Mouse (Mus musculus) embryonic stem cell, embryonic (primary cell): ENCODE data around the gene Trim8.

ENCODE experiments used
- CTCF ChIA-PET, 4 experiments: fragments of 300-600 bp in 2 of 4; fragments of 350-600 bp in 2 of 4; sonication (Branson Sonifier 250); formaldehyde crosslinking; loops; one replicate each; lab custom pipeline; 2022; ENCODE audit warnings: inconsistent platforms in 2 of 4; lab: Charles Lee
- POLR2A ChIA-PET, 4 experiments: fragments of 300-600 bp in 2 of 4; fragments of 350-600 bp in 2 of 4; sonication (Branson Sonifier 250); formaldehyde crosslinking; loops; one replicate each; lab custom pipeline; 2022; ENCODE audit warnings: antibody characterized with exemption in 4 of 4, inconsistent platforms in 1 of 4; lab: Charles Lee

Trim8 gene

GRCm38 (mm10) chr19:46489448-46489847 lies 12.1 kb upstream of the Trim8 start:
- CTCF ChIA-PET = no interaction called here

GRCm38 (mm10) chr19:46490634-46491033 lies 10.9 kb upstream of the Trim8 start:
- CTCF ChIA-PET = interaction anchor here in 2 of 4 experiments (0.6 to 1.0 kb wide), 10 partner anchors 11 to 264 kb away, joined by 3 to 8 read pairs (median 4); partner anchors contain the start of gene Trim8 (in 1 of the 2)
- POLR2A ChIA-PET = interaction anchor here (0.7 to 47.3 kb wide), 16 partner anchors 3 to 641 kb away, joined by 3 to 957 read pairs (median 4); partner anchors contain the start of gene Trim8 (in 2 of the 4)

More at GRCm38 (mm10) chr19:46489448-46489847, 12.1 kb upstream of the Trim8 start:
- POLR2A ChIA-PET = interaction anchor here (0.6 to 47.3 kb wide), 12 partner anchors 2 to 219 kb away, joined by 3 to 957 read pairs (median 4); partner anchors contain the start of gene Trim8 (in 2 of the 4)

- ChIA-PET CTCF (interaction anchor here (0.8 to 1.5 kb wide), 11 partner anchors 8 to 59 kb away, joined by 3 to 8 read pairs (median 4); no protein-coding TSS in a partner anchor), POLR2A (interaction anchor here (0.5 to 47.3 kb wide), 35 partner anchors 7 to 522 kb away, joined by 3 to 957 read pairs (median 5); partner anchors contain the start of genes Sufu (in 2 of the 4), Actr1a (in 1 of the 4), Arl3 (in 1 of the 4) and Cuedc2 (in 1 of the 4))
Observed at GRCm38 (mm10) chr19:46495136-46495535, 6.4 kb upstream of the Trim8 start.

- POLR2A ChIA-PET = interaction anchor here (0.6 to 47.3 kb wide), 26 partner anchors 6 to 519 kb away, joined by 3 to 957 read pairs (median 5); partner anchors contain the start of genes Arl3 (in 1 of the 4), Sfxn2 (in 1 of the 4), Sufu (in 1 of the 4) and Trim8 (in 1 of the 4)
- CTCF ChIA-PET = interaction anchor here in 2 of 4 experiments (1.0 to 1.7 kb wide), 3 partner anchors 14 to 62 kb away, joined by 3 to 4 read pairs (median 3); no protein-coding TSS in a partner anchor
Observed at GRCm38 (mm10) chr19:46497230-46497629, 4.3 kb upstream of the Trim8 start.

- CTCF ChIA-PET = interaction anchor here in 3 of 4 experiments (1.1 to 1.7 kb wide), 3 partner anchors 11 to 12 kb away, joined by 4 to 6 read pairs (median 5); no protein-coding TSS in a partner anchor
- POLR2A ChIA-PET = interaction anchor here in 3 of 4 experiments (0.5 to 47.3 kb wide), 23 partner anchors 4 to 454 kb away, joined by 3 to 957 read pairs (median 6); partner anchors contain the start of genes Actr1a (in 1 of the 3), Arl3 (in 1 of the 3), Ldb1 (in 1 of the 3) and Sfxn2 (in 1 of the 3)
Observed at GRCm38 (mm10) chr19:46499539-46499835, 2.0 kb upstream of the Trim8 start.

- ChIA-PET POLR2A (interaction anchor here (0.5 to 47.3 kb wide), 42 partner anchors 3 to 455 kb away, joined by 3 to 957 read pairs (median 5); partner anchors contain the start of genes Arl3 (in 2 of the 4), Sfxn2 (in 2 of the 4), Actr1a (in 1 of the 4) and Fbxl15 (in 1 of the 4)), CTCF (interaction anchor here in 3 of 4 experiments (0.5 to 1.9 kb wide), 5 partner anchors 9 to 744 kb away, joined by 4 to 6 read pairs (median 5); no protein-coding TSS in a partner anchor)
Observed at GRCm38 (mm10) chr19:46499836-46500580, 1.5 kb upstream of the Trim8 start.

GRCm38 (mm10) chr19:46500581-46501341 lies 741 bp upstream of the Trim8 start:
- ChIA-PET POLR2A (interaction anchor here (0.5 to 47.3 kb wide), 41 partner anchors 2 to 455 kb away, joined by 3 to 957 read pairs (median 4); partner anchors contain the start of genes Arl3 (in 2 of the 4), Sfxn2 (in 2 of the 4), Actr1a (in 1 of the 4) and Fbxl15 (in 1 of the 4)), CTCF (interaction anchor here (0.5 to 1.9 kb wide), 13 partner anchors 10 to 744 kb away, joined by 3 to 9 read pairs (median 4); no protein-coding TSS in a partner anchor)

GRCm38 (mm10) chr19:46502069-46502455 lies 560 bp downstream of the Trim8 start:
- ChIA-PET POLR2A (interaction anchor here in 3 of 4 experiments (0.6 to 47.3 kb wide), 28 partner anchors 1 to 588 kb away, joined by 3 to 957 read pairs (median 8); partner anchors contain the start of genes Actr1a (in 1 of the 3), Arl3 (in 1 of the 3), Fbxl15 (in 1 of the 3) and Sfxn2 (in 1 of the 3)), CTCF (interaction anchor here in 2 of 4 experiments (0.5 to 1.9 kb wide), 6 partner anchors 9 to 250 kb away, joined by 3 to 10 read pairs (median 4); no protein-coding TSS in a partner anchor)

GRCm38 (mm10) chr19:46502471-46503166 lies 1.1 kb downstream of the Trim8 start:
- POLR2A ChIA-PET = interaction anchor here in 3 of 4 experiments (0.6 to 47.3 kb wide), 56 partner anchors 0 to 588 kb away, joined by 3 to 957 read pairs (median 6); partner anchors contain the start of genes Sufu (in 2 of the 3), Actr1a (in 1 of the 3), Arl3 (in 1 of the 3) and Fbxl15 (in 1 of the 3)
- CTCF ChIA-PET = interaction anchor here in 3 of 4 experiments (0.5 to 1.7 kb wide), 10 partner anchors 8 to 251 kb away, joined by 3 to 10 read pairs (median 4); partner anchors contain the start of gene Sufu (in 1 of the 3)

GRCm38 (mm10) chr19:46503351-46504084 lies 2.0 kb downstream of the Trim8 start:
- ChIA-PET POLR2A (interaction anchor here (0.6 to 47.3 kb wide), 69 partner anchors 0 to 1350 kb away, joined by 3 to 957 read pairs (median 4); partner anchors contain the start of genes Sufu (in 3 of the 4), Actr1a (in 1 of the 4), Fbxl15 (in 1 of the 4) and Nfkb2 (in 1 of the 4)), CTCF (interaction anchor here (0.5 to 1.7 kb wide), 30 partner anchors 7 to 1941 kb away, joined by 3 to 8 read pairs (median 4); partner anchors contain the start of genes Hif1an (in 1 of the 4), Nfkb2 (in 1 of the 4) and Sufu (in 1 of the 4))

GRCm38 (mm10) chr19:46504085-46504552 lies 2.6 kb downstream of the Trim8 start:
- POLR2A ChIA-PET = interaction anchor here (0.6 to 47.3 kb wide), 50 partner anchors 1 to 1350 kb away, joined by 3 to 957 read pairs (median 6); partner anchors contain the start of genes Sufu (in 3 of the 4), Nolc1 (in 1 of the 4), Pdcd11 (in 1 of the 4) and Trim8 (in 1 of the 4)
- CTCF ChIA-PET = interaction anchor here (0.5 to 1.7 kb wide), 26 partner anchors 8 to 1941 kb away, joined by 3 to 8 read pairs (median 4); partner anchors contain the start of genes Hif1an (in 1 of the 4), Nfkb2 (in 1 of the 4) and Sufu (in 1 of the 4)

- ChIA-PET CTCF (interaction anchor here in 2 of 4 experiments (0.8 to 1.7 kb wide), 2 partner anchors 33 to 69 kb away, joined by 3 to 6 read pairs; no protein-coding TSS in a partner anchor), POLR2A (interaction anchor here in 3 of 4 experiments (0.7 to 47.3 kb wide), 18 partner anchors 2 to 147 kb away, joined by 3 to 957 read pairs (median 21); partner anchors contain the start of genes Sufu (in 1 of the 3), Trim8 (in 1 of the 3) and Wbp1l (in 1 of the 3))
Observed at GRCm38 (mm10) chr19:46504822-46505417, 3.4 kb downstream of the Trim8 start.

- POLR2A ChIA-PET = interaction anchor here in 3 of 4 experiments (0.6 to 47.3 kb wide), 15 partner anchors 3 to 148 kb away, joined by 3 to 957 read pairs (median 27); partner anchors contain the start of genes Sufu (in 1 of the 3) and Trim8 (in 1 of the 3)
- CTCF ChIA-PET = interaction anchor here in 1 of 4 experiments (0.6 kb wide), 1 partner anchor 526 kb away, joined by 10 read pairs; no protein-coding TSS in a partner anchor
Observed at GRCm38 (mm10) chr19:46505646-46506371, 4.3 kb downstream of the Trim8 start.

GRCm38 (mm10) chr19:46506372-46506717 lies 4.8 kb downstream of the Trim8 start:
- ChIA-PET POLR2A (interaction anchor here in 3 of 4 experiments (1.0 to 47.3 kb wide), 10 partner anchors 3 to 33 kb away, joined by 4 to 957 read pairs (median 194); partner anchors contain the start of gene Trim8 (in 1 of the 3)), CTCF (no interaction called here)
